Mouse (Mus musculus) gastrocnemius, adult 2 months (tissue): Measurements from ENCODE around the gene Rtl10. TPM values are rescaled to one million over a fixed set of nuclear protein-coding genes. Genes with fewer than 3 reads are reported as not detected.

ENCODE experiments used
- DNase-seq: peaks from one replicate; pipeline ENCODE4 v3.0.0; 2022
- H3K27ac ChIP-seq: fragments of 200-600 bp; 2 replicates; pipeline ENCODE4 v1.8.1; 2022; ENCODE audit warnings: mild to moderate bottlenecking
- H3K4me3 ChIP-seq: fragments of 200-600 bp; 2 replicates; pipeline ENCODE4 v1.8.1; 2022; ENCODE audit warnings: mild to moderate bottlenecking, moderate library complexity
- CTCF ChIP-seq: fragments of 200-600 bp; IDR thresholded peaks from 2 replicates; pipeline ENCODE4 v1.8.1; 2022; ENCODE audit warnings: antibody characterized with exemption, mild to moderate bottlenecking, moderate library complexity
- intact Hi-C: fragments of 180-260 bp; cut with DNase I; formaldehyde crosslinking; loops from one replicate; pipeline ENCODE4 v1.15.1; 2025
- long read RNA-seq, 2 experiments: library from polyadenylated mRNA; stranded (forward); transcript quantifications; one replicate each; pipeline ENCODE4 v2.0.0; 2021
- total RNA-seq, 2 experiments: library from RNA; stranded (reverse); gene quantifications; 2 replicates each; pipeline ENCODE4 v1.2.3; 2021

Gene Rtl10
- 1 to 10 TPM; 3.2 to 4.1 TPM for total RNA-seq
- long read RNA-seq, experiment 1, result 0 reads
- long read RNA-seq, experiment 2, result 0 reads

DNA sequence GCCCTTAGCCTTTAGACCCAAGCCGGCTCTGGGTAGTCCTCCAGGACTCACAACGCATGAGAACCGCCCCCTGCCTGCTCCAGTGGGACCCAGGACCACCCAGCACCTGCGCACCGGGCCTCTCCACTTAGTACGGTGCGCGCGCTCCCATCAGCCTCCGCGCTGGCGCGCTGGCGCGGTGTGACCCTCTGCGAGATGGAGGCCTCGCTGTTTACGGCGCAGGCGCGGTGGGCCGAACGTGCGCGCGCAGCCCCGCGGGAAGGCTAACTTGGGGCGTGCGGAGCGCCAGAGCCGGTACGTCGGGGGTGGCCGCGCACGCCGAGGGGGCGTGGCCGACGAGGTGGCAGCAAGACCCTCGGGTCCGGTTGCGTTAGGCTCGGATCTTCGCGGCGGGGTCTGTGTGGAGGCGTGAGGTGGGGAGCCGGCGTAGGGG is at the start of gene Rtl10, which contains the start of gene Gnb1l:
Gene Rtl10 (plus strand): TSS at position 344 of the 433 bp plus-strand sequence.
Gene Gnb1l (plus strand): TSS at position 156 of the 433 bp plus-strand sequence.
- TF ChIP-seq CTCF, result no peak
- Histone ChIP-seq H3K27ac (peak within 1 kb of the TSS; percentile 96), H3K4me3 (peak within 1 kb of the TSS; percentile 95)
- peak; percentile 98 for DNase-seq
- intact Hi-C loops, result loop anchor here (5.0 kb wide), 2 partner anchors 36 to 56 kb away; no protein-coding TSS in a partner anchor

- DNase-seq, result no peak
- H3K4me3 ChIP-seq, result no peak overlapping the region
- intact Hi-C loops, result no loop called here
- peak overlapping the region; percentile 65; the same call in 1 of the 2 replicates for H3K27ac ChIP-seq
- TF ChIP-seq CTCF, result no peak
Measured at GRCm38 (mm10) chr16:18449005-18449404, 49.7 kb upstream of the Rtl10 start.

GRCm38 (mm10) chr16:18451486-18452181 is 47.1 kb upstream of the Rtl10 start:
- intact Hi-C loops, result no loop called here
- TF ChIP-seq CTCF, result no peak

DNA sequence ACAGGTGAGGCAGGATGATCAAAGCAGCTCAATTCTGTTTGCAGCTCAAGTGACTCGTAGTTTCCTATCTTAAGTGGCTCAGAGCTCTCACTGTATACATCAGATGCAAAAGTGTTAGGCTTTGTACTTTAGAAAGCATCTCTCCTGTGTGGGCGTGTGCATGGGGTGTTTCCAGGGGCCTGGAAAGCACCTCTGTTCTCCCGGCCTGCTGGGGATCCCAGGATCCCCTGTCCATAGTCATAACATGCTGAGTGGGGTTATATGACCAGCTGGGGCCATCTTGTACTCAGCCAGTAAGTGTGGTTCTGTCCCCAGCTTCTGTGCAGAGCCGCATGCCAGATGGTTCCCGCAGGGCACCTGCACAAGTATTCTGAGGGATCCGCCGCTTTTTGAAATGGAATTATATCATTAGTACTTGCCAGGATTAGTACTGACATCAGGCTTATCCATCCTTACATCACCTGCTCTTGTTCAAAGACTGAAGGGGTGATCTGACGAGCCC is 46.3 kb upstream of the Rtl10 start:
- Histone ChIP-seq H3K27ac (no peak overlapping the region), H3K4me3 (no peak overlapping the region)
- no peak for DNase-seq
- no peak for TF ChIP-seq CTCF
- intact Hi-C loops, result no loop called here

More at GRCm38 (mm10) chr16:18451486-18452181, 47.1 kb upstream of the Rtl10 start:
- DNase-seq, result no peak
- H3K27ac ChIP-seq, result no peak overlapping the region
- no peak overlapping the region for H3K4me3 ChIP-seq

DNA sequence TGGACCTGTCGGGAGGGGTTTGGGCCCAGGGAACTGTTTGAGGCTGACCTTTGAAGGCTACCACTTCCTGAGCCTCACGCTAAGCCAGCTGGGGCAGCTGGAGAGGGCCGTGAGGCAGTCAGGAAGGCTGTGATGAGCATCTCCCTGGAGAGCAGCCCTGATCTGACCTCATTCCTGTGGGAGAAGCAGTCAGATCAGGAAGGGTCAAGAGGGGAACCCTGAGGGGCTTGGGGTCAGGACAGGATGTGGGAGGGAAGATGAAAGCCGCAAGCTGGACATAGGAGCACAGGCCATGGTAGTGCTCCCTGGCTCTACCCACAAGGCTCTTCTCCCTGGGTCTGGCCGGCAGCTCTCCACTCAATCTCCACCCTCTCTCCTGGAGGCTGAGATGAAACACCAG is 44.9 kb upstream of the Rtl10 start:
- Histone ChIP-seq H3K4me3 (no peak overlapping the region), H3K27ac (no peak overlapping the region)
- intact Hi-C loops, result no loop called here
- peak; percentile 16 for DNase-seq
- no peak for TF ChIP-seq CTCF

DNA sequence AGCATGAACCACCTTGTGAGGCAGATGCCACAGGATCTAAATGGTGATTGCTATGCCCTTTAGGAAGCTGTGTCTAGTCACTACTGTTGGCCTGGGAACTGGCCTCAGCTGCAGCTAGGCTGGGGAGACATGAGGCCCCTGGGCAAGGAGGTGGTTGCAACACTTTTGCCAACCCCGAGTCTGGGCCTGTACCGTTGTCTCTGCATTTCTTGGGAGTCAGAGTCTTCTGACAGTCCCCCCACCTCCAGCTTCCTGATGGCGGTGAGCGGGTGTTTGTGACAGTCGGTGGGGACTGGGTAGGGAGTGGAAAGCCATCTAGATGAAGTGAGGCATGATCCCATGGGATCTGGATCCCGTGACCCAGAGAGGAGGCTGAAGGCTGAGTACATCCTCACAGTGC is 43.3 kb upstream of the Rtl10 start:
- Histone ChIP-seq H3K4me3 (no peak overlapping the region), H3K27ac (no peak overlapping the region)
- no peak for TF ChIP-seq CTCF
- intact Hi-C loops, result loop anchor here (5.0 kb wide), 1 partner anchor 52 kb away; no protein-coding TSS in a partner anchor
- no peak for DNase-seq

DNA sequence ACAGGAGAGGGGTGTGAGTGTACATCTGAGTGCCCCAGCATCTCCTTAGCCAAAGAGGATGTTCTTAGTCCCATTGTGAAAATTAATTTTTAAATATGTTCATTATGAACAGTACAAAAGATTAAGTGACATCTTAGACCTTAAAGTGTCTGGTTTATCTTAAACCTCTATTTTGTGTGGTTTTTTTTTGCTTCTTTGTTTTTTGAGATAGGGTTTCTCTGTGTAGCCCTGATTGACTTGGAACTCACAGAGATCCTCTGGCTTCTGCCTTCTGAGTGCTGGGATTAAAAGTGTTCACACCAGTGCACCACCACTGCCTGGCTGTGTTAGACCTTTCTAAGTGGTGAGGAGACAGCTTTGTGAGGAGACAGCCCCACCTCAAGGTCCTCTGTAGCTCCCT is 40.0 kb upstream of the Rtl10 start:
- Histone ChIP-seq H3K27ac (0 out of 2 replicates have a peak overlapping the region, but pooled peaks have one; percentile 28), H3K4me3 (no peak overlapping the region)
- TF ChIP-seq CTCF, result no peak
- intact Hi-C loops, result loop anchor here (5.0 kb wide), 1 partner anchor 49 kb away; no protein-coding TSS in a partner anchor
- DNase-seq, result no peak

DNA sequence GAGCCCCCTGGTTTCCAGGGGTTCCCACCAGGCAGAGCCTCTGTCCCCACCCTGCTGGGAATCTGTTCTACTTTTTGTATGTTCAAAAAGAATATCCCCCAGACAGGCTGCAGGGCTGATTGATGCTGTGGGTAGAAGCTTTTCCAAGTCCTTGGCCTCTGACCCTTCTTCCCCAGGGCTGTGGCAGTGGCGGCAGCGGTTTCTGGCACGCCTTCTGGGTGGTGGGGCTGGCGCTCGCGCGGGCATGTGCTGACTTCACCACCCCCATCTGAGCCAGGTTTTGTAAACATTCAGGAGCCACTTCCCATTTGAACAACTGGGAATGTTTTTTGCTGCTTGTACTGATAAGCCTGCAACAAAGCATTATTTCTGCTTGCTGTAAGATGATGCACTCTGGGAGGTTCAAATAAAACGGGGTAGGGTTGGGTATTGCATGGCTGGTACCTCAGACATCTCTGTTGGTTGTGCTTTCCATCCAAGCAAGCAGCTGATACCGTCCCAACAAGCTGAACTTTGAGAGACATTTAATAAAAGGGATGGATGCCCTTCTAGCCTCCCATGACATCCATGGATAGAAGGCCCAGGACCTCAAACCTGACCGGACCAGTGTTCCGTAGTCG is 39.3 kb upstream of the Rtl10 start:
- Histone ChIP-seq H3K27ac (peak overlapping the region; percentile 28; the same call in 1 of the 2 replicates), H3K4me3 (peak overlapping the region; percentile 28)
- intact Hi-C loops, result loop anchor here (5.0 kb wide), 1 partner anchor 48 kb away; no protein-coding TSS in a partner anchor
- DNase-seq, result peak; percentile 34
- TF ChIP-seq CTCF, result no peak

GRCm38 (mm10) chr16:18459955-18460370 is 38.7 kb upstream of the Rtl10 start:
- DNase-seq, result peak; percentile 35
- no peak for TF ChIP-seq CTCF
- peak overlapping the region; percentile 28; the same call in 1 of the 2 replicates for H3K27ac ChIP-seq
- H3K4me3 ChIP-seq, result peak overlapping the region; percentile 28
- intact Hi-C loops, result loop anchor here (5.0 kb wide), 2 partner anchors 37 to 47 kb away; partner anchors contain the start of genes Gnb1l and Rtl10

GRCm38 (mm10) chr16:18460826-18461225 is 37.9 kb upstream of the Rtl10 start:
- H3K27ac ChIP-seq, result no peak overlapping the region
- intact Hi-C loops, result loop anchor here (5.0 kb wide), 1 partner anchor 36 kb away; the partner anchor contains the start of genes Gnb1l and Rtl10
- TF ChIP-seq CTCF, result no peak

DNA sequence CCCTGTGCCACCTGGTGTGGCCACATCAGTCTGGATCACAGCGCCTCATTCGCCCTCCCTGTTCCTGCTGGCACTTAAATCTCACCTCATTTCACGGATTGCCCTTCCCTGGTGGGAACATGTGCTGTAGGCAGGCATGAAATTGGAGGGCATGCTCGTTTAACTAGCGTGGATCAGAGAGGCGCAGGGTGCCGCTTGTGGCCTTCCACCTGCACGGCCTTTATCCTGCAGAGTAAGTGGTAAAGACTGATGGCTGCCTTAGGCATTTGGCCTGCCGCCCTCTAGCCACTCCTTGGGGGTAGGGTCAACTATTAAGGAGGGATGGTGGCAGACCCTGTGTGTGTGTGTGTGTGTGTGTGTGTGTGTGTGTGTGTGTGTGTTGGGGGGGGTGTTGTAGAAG is 36.7 kb upstream of the Rtl10 start:
- Histone ChIP-seq H3K4me3 (no peak overlapping the region), H3K27ac (no peak overlapping the region)
- no peak for TF ChIP-seq CTCF
- DNase-seq, result no peak
- intact Hi-C loops, result loop anchor here (5.0 kb wide), 1 partner anchor 35 kb away; the partner anchor contains the start of genes Gnb1l and Rtl10

More at GRCm38 (mm10) chr16:18460826-18461225, 37.9 kb upstream of the Rtl10 start:
- H3K4me3 ChIP-seq, result no peak overlapping the region
- DNase-seq, result peak; percentile 24

- Histone ChIP-seq H3K4me3 (no peak overlapping the region), H3K27ac (peak overlapping the region; percentile 64)
- no peak for TF ChIP-seq CTCF
- intact Hi-C loops, result loop anchor here (5.0 kb wide), 1 partner anchor 35 kb away; the partner anchor contains the start of genes Gnb1l and Rtl10
- DNase-seq, result peak; percentile 52
Measured at GRCm38 (mm10) chr16:18462598-18462997, 36.1 kb upstream of the Rtl10 start.
